Mouse (Mus musculus): ENCODE results near the gene Htr2a. TPM values are rescaled to one million over a fixed set of nuclear protein-coding genes. Genes with fewer than 3 reads are reported as not detected.

The Htr2a gene
- 0.65 and 0.71 TPM in 2 replicates for polyA plus RNA-seq (2015; fragmentation: Nextera tagmentation; extraction: Ambion mirVana)

DNA sequence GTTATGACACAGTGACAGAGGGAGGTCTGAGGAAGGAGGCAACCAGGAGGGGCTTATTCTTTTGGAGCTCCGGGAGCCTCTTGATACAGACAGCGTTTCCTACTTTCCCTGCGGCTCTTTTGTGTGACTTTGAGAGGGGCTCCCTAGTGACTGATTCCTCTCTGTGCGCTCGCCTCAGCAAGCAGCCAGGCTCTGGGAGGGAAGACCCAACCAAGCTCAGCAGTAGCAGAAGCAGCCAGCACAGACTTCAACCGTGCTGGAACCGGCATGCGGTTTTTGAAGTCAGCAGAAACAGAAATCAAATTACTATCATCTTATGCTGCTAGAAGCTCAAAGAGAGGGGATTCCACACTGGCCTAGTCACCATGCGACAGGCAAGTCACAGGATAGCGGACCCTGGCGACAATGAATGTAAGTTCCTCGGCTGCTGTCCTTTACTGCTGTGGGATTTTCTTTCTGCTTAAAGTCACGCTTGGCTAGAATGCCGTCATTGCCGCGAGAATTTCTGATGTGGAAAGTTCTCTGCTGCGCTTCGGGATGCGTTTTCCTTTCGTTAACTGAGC lies at the start of gene Htr2a:
TSS of gene Htr2a (plus strand) at position 22 of the 563 bp plus-strand sequence.
- peak within 1 kb of the TSS; percentile 73 for H3K4me2 ChIP-seq
- H3K4me1 ChIP-seq = peaks cover 11% of the 10 kb centered on the region
- under 1% methylated on average over 20 of the region's 20 CpGs for WGBS
- no peaks in the 10 kb centered on the region for H3K36me3 ChIP-seq (ENCODE audit: poor library complexity, severe bottlenecking)
- H3K9ac ChIP-seq = peak within 1 kb of the TSS; percentile 55
- H3K9me3 ChIP-seq (replicated peaks) = no peaks in the 10 kb centered on the region
- H3K27me3 ChIP-seq = peaks cover 33% of the 10 kb centered on the region
- H3K27ac ChIP-seq = no peak within 1 kb of the TSS
- peak within 1 kb of the TSS; percentile 39 for H3K4me3 ChIP-seq
- ATAC-seq = peak; percentile 61

DNA sequence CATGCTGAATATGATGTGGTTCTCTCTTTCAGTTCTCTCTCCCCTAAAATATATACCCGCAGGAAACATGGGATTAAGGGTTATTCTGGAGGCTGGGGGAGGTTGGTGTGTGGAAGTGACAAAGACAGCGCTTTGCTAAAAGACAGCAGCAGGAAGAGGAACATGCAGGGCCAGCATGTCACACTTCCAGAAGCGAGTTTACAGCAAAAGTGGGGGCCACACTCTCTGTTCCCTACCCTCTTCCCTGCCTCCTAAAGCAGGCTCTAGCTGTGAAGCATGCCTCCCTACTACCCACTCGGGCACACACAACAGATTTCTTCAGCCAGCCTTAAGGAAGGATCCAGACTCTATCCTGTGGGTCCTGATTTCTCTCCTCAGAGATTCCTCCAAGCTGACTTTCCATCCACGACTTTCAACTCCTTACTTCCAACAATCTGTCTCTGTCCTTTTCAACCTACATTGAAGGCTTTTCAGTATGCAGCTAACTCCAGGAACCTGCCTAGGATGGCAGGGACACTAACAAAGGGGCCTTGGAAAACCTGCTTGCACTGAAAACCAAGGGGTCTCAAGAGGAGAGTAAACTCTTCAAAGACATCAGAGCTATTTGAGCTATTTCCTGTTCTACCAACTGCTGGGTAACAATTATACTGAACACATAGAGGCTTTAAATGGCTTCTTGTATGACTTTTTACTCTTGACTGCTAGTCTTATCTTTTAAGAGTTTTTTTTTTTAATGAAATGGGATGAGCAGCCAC lies 39.1 kb upstream of the Htr2a start:
- H3K4me3 ChIP-seq = no peak overlapping the region
- no peaks in the 10 kb centered on the region for H3K4me1 ChIP-seq
- H3K27ac ChIP-seq = no peak overlapping the region
- no peak overlapping the region for H3K9ac ChIP-seq
- 81% methylated on average over 5 of the region's 5 CpGs for WGBS
- no peak overlapping the region for H3K4me2 ChIP-seq
- ATAC-seq = no peak
- H3K36me3 ChIP-seq (ENCODE audit: poor library complexity, severe bottlenecking) = no peaks in the 10 kb centered on the region
- H3K9me3 ChIP-seq (replicated peaks) = no peaks in the 10 kb centered on the region
- no peaks in the 10 kb centered on the region for H3K27me3 ChIP-seq

DNA sequence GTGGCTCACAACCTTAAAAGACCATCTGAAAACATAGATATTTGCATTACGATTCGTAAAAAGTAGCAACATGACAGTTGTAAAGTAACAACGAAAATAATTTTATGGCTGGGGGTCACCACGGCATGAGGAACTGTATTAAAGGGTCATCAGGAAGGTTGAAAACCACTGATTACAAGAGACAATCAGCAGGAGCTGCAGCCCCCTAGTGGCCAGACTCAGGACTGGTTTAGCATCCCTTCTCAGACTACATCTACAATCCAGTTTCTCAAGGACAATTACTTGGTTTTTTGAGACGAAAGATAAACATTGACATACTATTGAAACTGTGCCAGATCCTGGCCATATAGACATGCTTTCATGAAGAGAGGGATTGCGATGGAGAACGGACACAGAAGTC lies 38.1 kb upstream of the Htr2a start:
- H3K9ac ChIP-seq = no peak overlapping the region
- ATAC-seq = peak; percentile 81
- no peaks in the 10 kb centered on the region for H3K36me3 ChIP-seq (ENCODE audit: poor library complexity, severe bottlenecking)
- H3K27ac ChIP-seq = no peak overlapping the region
- no peak overlapping the region for H3K4me2 ChIP-seq
- H3K9me3 ChIP-seq (replicated peaks) = no peaks in the 10 kb centered on the region
- H3K4me1 ChIP-seq = no peaks in the 10 kb centered on the region
- 52% methylated on average over 7 of the region's 7 CpGs for WGBS
- no peak overlapping the region for H3K4me3 ChIP-seq
- no peaks in the 10 kb centered on the region for H3K27me3 ChIP-seq

DNA sequence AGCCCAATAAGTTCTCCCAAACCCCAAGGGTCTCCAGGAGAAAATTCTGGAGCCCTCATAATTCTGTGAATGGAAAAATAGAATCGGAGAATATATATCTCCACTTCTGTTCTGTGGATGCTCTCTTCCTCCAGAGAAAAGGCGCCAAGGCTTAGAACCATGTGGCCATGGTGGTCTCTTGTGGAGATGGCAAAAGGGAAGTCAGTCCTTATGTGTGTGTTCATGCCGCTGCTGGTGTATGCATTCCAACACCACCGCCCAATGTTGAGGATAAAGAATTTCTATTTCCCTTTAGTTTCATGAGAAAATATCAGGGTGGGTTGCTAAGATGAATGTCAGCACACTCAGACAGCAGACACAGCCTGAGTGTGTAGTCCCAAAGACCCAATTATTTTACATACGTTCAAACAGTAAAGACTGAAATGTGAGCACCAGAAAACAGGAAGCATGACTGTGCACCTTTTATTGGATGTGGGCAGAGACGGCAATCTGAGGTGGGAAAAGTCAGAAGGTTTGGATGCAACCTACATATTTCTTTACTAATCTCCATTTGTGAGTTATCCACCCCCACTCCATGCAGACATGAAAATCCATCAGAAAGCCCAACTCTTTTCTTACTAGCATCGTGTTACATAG lies 37.4 kb upstream of the Htr2a start:
- 89% methylated on average over 7 of the region's 7 CpGs for WGBS
- ATAC-seq = no peak
- H3K4me3 ChIP-seq = no peak overlapping the region
- H3K4me2 ChIP-seq = no peak overlapping the region
- no peaks in the 10 kb centered on the region for H3K36me3 ChIP-seq (ENCODE audit: poor library complexity, severe bottlenecking)
- no peak overlapping the region for H3K9ac ChIP-seq
- no peak overlapping the region for H3K27ac ChIP-seq
- H3K27me3 ChIP-seq = no peaks in the 10 kb centered on the region
- H3K9me3 ChIP-seq (replicated peaks) = no peaks in the 10 kb centered on the region
- no peaks in the 10 kb centered on the region for H3K4me1 ChIP-seq

DNA sequence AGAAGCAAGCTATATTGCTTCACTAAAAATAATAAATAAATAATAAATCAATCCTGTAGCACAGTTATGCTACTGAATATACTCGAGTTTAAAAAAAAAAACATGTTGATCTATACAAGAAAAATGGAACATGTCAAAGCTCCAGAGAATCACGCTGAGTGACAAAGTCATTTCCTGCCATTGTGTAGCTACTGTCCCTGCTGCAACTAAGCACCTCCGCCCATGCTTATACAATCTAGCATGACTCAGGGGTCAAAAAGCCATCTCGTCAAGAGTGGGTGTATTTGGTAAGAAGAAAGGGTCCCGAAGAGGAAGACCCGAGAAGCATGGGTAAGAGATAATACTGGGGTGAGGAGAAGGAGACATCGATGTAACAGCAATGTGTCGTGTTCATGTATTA lies 29.3 kb upstream of the Htr2a start:
- Histone ChIP-seq H3K4me1 (no peaks in the 10 kb centered on the region), H3K36me3 (ENCODE audit: poor library complexity, severe bottlenecking) (no peaks in the 10 kb centered on the region), H3K9ac (no peak overlapping the region), H3K27ac (no peak overlapping the region), H3K9me3 (replicated peaks) (no peaks in the 10 kb centered on the region), H3K4me3 (no peak overlapping the region), H3K4me2 (no peak overlapping the region), H3K27me3 (no peaks in the 10 kb centered on the region)
- ATAC-seq = no peak
- WGBS = 87% methylated on average over 8 of the region's 8 CpGs

DNA sequence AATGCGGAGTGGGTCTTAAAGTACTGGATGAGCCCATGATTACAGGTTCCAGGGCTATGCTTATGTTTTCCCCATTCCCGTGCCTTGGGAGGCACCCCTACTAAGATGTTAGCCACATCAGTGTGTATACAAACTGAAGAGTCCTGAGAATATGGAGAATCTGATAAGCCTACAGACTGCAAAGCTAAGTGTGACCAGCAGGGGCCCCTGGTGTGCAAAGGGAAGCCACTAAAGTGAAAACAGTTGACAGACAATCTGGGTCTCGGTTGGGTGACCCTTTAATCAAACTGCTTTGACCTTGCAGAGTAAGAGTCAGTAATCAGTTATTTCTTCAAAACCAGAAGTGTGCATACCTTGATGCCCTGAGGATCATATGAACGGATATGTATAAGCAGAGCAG lies 21.8 kb upstream of the Htr2a start:
- no peak for ATAC-seq
- H3K36me3 ChIP-seq (ENCODE audit: poor library complexity, severe bottlenecking) = no peaks in the 10 kb centered on the region
- H3K4me2 ChIP-seq = no peak overlapping the region
- H3K4me1 ChIP-seq = no peaks in the 10 kb centered on the region
- 0 out of 2 replicates have a peak, but pooled peaks cover 5% of the 10 kb centered on the region for H3K9me3 ChIP-seq (replicated peaks)
- H3K27me3 ChIP-seq = no peaks in the 10 kb centered on the region
- no peak overlapping the region for H3K4me3 ChIP-seq
- no peak overlapping the region for H3K9ac ChIP-seq
- no peak overlapping the region for H3K27ac ChIP-seq
- WGBS = 66% methylated on average over 4 of the region's 4 CpGs

DNA sequence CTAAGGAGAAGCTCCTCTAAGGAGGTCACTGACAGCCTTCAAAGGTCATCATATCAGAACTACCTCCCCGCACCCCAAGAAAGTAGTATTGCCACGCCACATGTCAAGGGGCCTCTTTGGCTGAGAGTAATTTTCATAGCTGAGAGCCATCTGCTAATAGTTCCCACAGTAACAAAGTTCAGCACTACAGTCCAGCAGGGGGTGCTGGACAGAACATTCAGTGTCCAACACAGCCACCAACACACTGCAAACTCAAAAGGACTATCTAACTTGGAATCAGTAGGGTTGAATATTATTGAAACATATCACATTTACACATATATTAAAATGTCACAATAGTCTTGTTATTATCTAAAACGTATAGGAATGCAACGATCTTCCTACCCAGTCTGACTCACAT lies 2.6 kb upstream of the Htr2a start:
- H3K9me3 ChIP-seq (replicated peaks) = no peaks in the 10 kb centered on the region
- 88% methylated on average over 4 of the region's 4 CpGs for WGBS
- no peak overlapping the region for H3K4me2 ChIP-seq
- peaks cover 11% of the 10 kb centered on the region for H3K4me1 ChIP-seq
- H3K4me3 ChIP-seq = no peak overlapping the region
- peaks cover 31% of the 10 kb centered on the region for H3K27me3 ChIP-seq
- H3K27ac ChIP-seq = no peak overlapping the region
- H3K9ac ChIP-seq = no peak overlapping the region
- no peaks in the 10 kb centered on the region for H3K36me3 ChIP-seq (ENCODE audit: poor library complexity, severe bottlenecking)
- ATAC-seq = no peak

DNA sequence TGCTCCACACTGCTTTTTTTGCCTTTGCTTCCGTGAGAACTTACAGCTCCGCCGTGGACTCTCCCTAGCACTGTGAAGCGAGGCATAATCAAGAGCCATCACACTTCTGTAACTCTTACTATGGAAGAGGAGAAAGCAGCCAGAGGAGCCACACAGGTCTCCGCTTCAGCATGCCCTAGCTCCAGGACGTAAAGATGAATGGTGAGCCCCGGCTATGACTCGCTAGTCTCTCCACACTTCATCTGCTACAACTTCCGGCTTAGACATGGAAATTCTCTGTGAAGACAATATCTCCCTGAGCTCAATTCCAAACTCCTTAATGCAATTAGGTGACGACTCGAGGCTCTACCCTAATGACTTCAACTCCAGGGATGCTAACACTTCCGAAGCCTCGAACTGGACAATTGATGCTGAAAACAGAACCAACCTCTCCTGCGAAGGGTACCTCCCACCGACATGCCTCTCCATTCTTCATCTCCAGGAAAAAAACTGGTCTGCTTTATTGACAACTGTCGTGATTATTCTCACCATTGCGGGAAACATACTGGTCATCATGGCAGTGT lies 1.1 kb downstream of the Htr2a start:
- H3K27me3 ChIP-seq = peaks cover 33% of the 10 kb centered on the region
- no peaks in the 10 kb centered on the region for H3K9me3 ChIP-seq (replicated peaks)
- 7% methylated on average over 17 of the region's 17 CpGs for WGBS
- H3K36me3 ChIP-seq (ENCODE audit: poor library complexity, severe bottlenecking) = no peaks in the 10 kb centered on the region
- peak overlapping the region; percentile 55 for H3K9ac ChIP-seq
- peak; percentile 25; the same call in 1 of the 2 replicates for ATAC-seq
- peaks cover 11% of the 10 kb centered on the region for H3K4me1 ChIP-seq
- H3K27ac ChIP-seq = no peak overlapping the region
- H3K4me3 ChIP-seq = peak overlapping the region; percentile 39
- H3K4me2 ChIP-seq = peak overlapping the region; percentile 73

DNA sequence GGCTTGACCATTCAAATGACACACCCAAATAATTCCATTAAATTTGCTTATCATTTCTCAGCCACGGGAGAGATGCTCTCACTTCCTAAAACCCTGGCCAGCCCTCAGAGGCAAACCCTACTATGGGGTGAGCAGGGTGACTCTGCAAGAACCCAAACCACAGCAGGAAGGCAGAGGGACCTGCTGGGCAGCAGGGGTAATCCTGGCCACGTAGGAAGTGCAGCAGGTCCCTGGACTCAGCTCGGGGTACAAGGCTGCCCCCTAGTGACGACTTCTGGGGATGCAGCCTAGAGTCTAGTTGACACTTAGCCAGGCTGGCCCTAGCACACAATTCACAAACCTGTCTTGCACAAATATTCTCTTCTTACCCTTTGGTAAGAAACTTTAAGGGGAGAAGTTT lies 2.7 kb downstream of the Htr2a start:
- peaks cover 33% of the 10 kb centered on the region for H3K27me3 ChIP-seq
- H3K27ac ChIP-seq = no peak overlapping the region
- 2% methylated on average over 4 of the region's 4 CpGs for WGBS
- no peaks in the 10 kb centered on the region for H3K9me3 ChIP-seq (replicated peaks)
- H3K4me1 ChIP-seq = peaks cover 11% of the 10 kb centered on the region
- peak overlapping the region; percentile 39 for H3K4me3 ChIP-seq
- no peak overlapping the region for H3K9ac ChIP-seq
- ATAC-seq = peak; percentile 71
- H3K36me3 ChIP-seq (ENCODE audit: poor library complexity, severe bottlenecking) = no peaks in the 10 kb centered on the region
- peak overlapping the region; percentile 73 for H3K4me2 ChIP-seq

DNA sequence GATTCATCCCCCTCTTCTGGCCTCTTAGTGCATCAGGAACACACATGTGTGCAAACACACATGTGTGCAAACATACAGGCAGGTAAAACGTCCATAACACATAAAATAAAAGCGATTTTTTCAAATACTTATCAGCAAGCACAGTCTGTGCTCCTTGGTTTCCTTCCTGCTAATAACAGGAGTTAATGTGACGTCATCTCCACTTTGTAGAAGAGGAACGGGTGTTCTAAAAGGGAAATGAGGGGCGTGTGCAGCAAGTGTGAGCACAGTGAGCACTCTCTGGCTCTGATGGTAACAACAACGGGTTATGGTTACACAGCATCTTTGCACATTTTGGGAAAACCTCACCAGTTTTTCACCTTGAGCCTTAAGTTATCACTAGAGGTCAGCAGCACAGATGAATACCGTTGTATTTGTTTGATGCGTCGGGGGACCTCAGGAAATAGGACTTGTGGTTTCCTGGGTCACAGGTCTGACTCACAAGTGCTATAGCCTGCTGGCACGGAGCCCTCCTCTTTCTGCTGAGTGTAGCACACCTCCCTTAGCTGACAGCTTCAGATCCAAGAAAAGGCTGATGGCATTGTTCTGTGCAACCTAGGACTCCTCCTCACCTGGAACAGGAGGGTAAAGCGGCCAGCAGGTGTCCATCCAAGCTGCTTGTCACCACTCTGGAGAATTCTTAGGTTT lies 5.6 kb downstream of the Htr2a start:
- Histone ChIP-seq H3K4me2 (no peak overlapping the region), H3K4me3 (no peak overlapping the region), H3K4me1 (peaks cover 5% of the 10 kb centered on the region), H3K9ac (no peak overlapping the region), H3K36me3 (ENCODE audit: poor library complexity, severe bottlenecking) (no peaks in the 10 kb centered on the region), H3K27me3 (peaks cover 20% of the 10 kb centered on the region), H3K27ac (no peak overlapping the region), H3K9me3 (replicated peaks) (no peaks in the 10 kb centered on the region)
- WGBS = 80% methylated on average over 11 of the region's 11 CpGs
- ATAC-seq = no peak

DNA sequence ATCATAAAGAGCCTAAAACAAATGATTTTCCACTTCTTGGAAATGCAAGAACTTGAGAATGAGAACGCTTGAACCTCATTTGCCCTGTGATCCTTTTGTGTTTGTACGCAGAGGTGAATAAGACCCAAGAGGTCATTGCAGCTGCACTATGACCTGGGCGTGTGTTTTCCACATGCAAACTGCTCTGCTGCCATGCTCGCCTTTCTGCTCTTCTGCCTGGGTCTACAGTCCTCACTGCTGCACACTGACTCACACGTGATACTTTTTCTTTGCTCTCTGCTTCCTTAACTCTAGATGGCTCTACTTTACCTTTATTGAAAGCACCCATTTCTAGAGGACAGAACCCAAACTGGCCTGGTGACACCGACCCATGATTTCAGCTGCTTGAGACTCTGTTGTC lies 9.4 kb downstream of the Htr2a start:
- Histone ChIP-seq H3K27ac (no peak overlapping the region), H3K36me3 (ENCODE audit: poor library complexity, severe bottlenecking) (no peaks in the 10 kb centered on the region), H3K4me2 (no peak overlapping the region), H3K9me3 (replicated peaks) (no peaks in the 10 kb centered on the region), H3K9ac (no peak overlapping the region), H3K27me3 (no peaks in the 10 kb centered on the region), H3K4me1 (0 out of 2 replicates have a peak, but pooled peaks cover 8% of the 10 kb centered on the region), H3K4me3 (no peak overlapping the region)
- no peak for ATAC-seq
- WGBS = 88% methylated on average over 6 of the region's 6 CpGs

DNA sequence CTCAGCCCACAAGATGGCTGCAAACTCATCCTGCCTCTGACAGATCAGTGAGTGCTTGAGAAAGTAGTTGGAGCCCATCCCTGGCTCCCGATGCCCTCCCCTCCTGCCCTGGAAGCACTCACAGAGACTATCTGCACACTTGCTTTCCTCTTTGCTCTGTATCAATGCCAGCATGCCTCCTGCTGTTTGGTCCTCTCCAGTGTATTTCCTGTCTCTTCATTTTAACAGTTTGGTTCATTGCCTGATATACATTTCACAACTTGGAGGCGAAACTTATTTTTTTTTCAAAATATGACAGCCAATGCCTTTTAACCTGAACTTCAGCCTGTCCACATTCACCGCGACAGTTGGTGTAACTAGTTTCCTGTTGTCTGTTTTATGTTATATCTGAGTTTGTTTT lies 11.0 kb downstream of the Htr2a start:
- WGBS = 86% methylated on average over 4 of the region's 4 CpGs

More for the DNA sequence above, 11.0 kb downstream of the Htr2a start:
- no peak overlapping the region for H3K4me3 ChIP-seq
- no peak overlapping the region for H3K4me2 ChIP-seq
- H3K36me3 ChIP-seq (ENCODE audit: poor library complexity, severe bottlenecking) = no peaks in the 10 kb centered on the region
- ATAC-seq = no peak
- H3K27me3 ChIP-seq = no peaks in the 10 kb centered on the region
- H3K9ac ChIP-seq = no peak overlapping the region
- 0 out of 2 replicates have a peak, but pooled peaks cover 10% of the 10 kb centered on the region for H3K4me1 ChIP-seq
- no peak overlapping the region for H3K27ac ChIP-seq
- no peaks in the 10 kb centered on the region for H3K9me3 ChIP-seq (replicated peaks)

Data from forebrain, embryonic 13.5 days (tissue).